Mouse (Mus musculus) heart, embryonic 16.5 days (tissue): ENCODE results near the gene Hus1. TPM values are rescaled to one million over a fixed set of nuclear protein-coding genes. Genes with fewer than 3 reads are reported as not detected.

Experiments
- ATAC-seq: fragments of 200-750 bp; cut with Nextera tagmentation; replicated peaks from 2 replicates; pipeline ENCODE4 v1.8.0; 2017; ENCODE audit warnings: moderate number of reproducible peaks; ENCODE audit not compliant: insufficient read depth, low FRiP score; ENCODE audit errors: extremely low read depth
- H3K27ac ChIP-seq: fragments of 300-500 bp; sonication (generic); 2 replicates; pipeline ENCODE4 v1.5.1; 2014; ENCODE audit warnings: mild to moderate bottlenecking, low read length, control low read depth, moderate library complexity
- H3K27me3 ChIP-seq: fragments of 300-500 bp; sonication (generic); 2 replicates; pipeline ENCODE4 v1.6.1; 2014; ENCODE audit warnings: low read length, mixed read lengths; ENCODE audit not compliant: control insufficient read depth, insufficient read depth
- H3K36me3 ChIP-seq: fragments of 300-500 bp; sonication (generic); 2 replicates; pipeline ENCODE4 v1.6.1; 2014; ENCODE audit not compliant: control insufficient read depth, insufficient read depth
- H3K4me1 ChIP-seq: fragments of 300-500 bp; sonication (generic); 2 replicates; pipeline ENCODE4 v1.6.1; 2014; ENCODE audit warnings: low read length, mixed read lengths; ENCODE audit not compliant: control insufficient read depth, insufficient read depth
- H3K4me2 ChIP-seq: fragments of 300-500 bp; sonication (generic); 2 replicates; pipeline ENCODE4 v1.6.1; 2014; ENCODE audit warnings: low read depth, mild to moderate bottlenecking, control low read depth, low read length
- H3K4me3 ChIP-seq: fragments of 300-500 bp; sonication (generic); 2 replicates; pipeline ENCODE4 v1.5.1; 2014; ENCODE audit warnings: mild to moderate bottlenecking, control low read depth, low read length
- H3K9ac ChIP-seq: fragments of 300-500 bp; sonication (generic); 2 replicates; pipeline ENCODE4 v1.6.1; 2014; ENCODE audit warnings: low read length, control low read depth
- H3K9me3 ChIP-seq: fragments of 300-500 bp; sonication (generic); replicated peaks from 2 replicates; pipeline ENCODE4 v1.6.1; 2016; ENCODE audit warnings: low read length; ENCODE audit not compliant: control insufficient read depth
- WGBS: fragments of 180-500 bp; shearing (Covaris S2); extraction: QIAGEN DNeasy Blood & Tissue Kit; methylation state at CpG from one replicate; pipeline ENCODE4 v1.1.7; 2014; 5-methylcytosine and 5-hydroxymethylcytosine counted together
- polyA plus RNA-seq: library from polyadenylated mRNA; unstranded; fragments of >200 nt; fragmentation: Nextera tagmentation; extraction: Ambion mirVana; gene quantifications from 2 replicates; pipeline ENCODE4 v1.2.1, GENCODE M21; 2015

Hus1 gene
- polyA plus RNA-seq, 1 experiment from 2014 or later = 13.3 TPM

GRCm38 (mm10) chr11:9010416-9010815 lies 575 bp downstream of the Hus1 start:
- Histone ChIP-seq H3K36me3 (peaks cover 16% of the 10 kb centered on the region), H3K4me2 (peak overlapping the region; percentile 89), H3K9ac (peak overlapping the region; percentile 89), H3K27me3 (no peaks in the 10 kb centered on the region), H3K9me3 (no peaks in the 10 kb centered on the region), H3K27ac (peak overlapping the region; percentile 90), H3K4me1 (peaks cover 11% of the 10 kb centered on the region), H3K4me3 (peak overlapping the region; percentile 78)
- peak; percentile 59; the same call in 1 of the 2 replicates for ATAC-seq
- WGBS = 0% methylated on average over 7 of the region's 7 CpGs

DNA sequence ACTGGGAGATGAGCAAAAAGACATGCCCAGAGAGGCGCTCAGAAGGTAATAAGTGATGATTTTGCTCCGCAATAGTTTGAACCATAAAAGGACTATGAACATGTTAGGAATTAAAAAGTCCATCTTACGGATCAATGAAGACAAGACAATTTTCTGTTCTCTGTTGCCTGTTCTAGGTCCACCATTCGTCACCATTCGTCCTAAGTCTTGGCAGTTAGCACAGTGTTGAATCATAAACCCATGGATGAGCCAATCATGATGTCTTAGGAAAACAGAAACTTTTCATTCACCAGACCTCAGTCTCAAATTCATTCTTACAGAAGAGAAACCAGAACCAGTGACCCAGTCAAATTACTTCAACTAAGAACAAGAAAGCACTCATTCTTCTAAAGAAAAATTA lies 2.2 kb downstream of the Hus1 start:
- no peaks in the 10 kb centered on the region for H3K27me3 ChIP-seq
- no peaks in the 10 kb centered on the region for H3K9me3 ChIP-seq
- no peak overlapping the region for H3K4me2 ChIP-seq
- no peak overlapping the region for H3K4me3 ChIP-seq
- 96% methylated on average over 5 of the region's 5 CpGs for WGBS
- ATAC-seq = no peak
- peaks cover 11% of the 10 kb centered on the region for H3K4me1 ChIP-seq
- no peak overlapping the region for H3K27ac ChIP-seq
- no peak overlapping the region for H3K9ac ChIP-seq
- H3K36me3 ChIP-seq = peaks cover 31% of the 10 kb centered on the region

- ATAC-seq = no peak
- Histone ChIP-seq H3K4me2 (no peak overlapping the region), H3K4me3 (no peak overlapping the region), H3K36me3 (peaks cover 19% of the 10 kb centered on the region), H3K9me3 (peaks cover 7% of the 10 kb centered on the region), H3K27me3 (no peaks in the 10 kb centered on the region), H3K4me1 (0 out of 2 replicates have a peak, but pooled peaks cover 2% of the 10 kb centered on the region), H3K27ac (no peak overlapping the region), H3K9ac (no peak overlapping the region)
- WGBS = 65% methylated on average over 4 of the region's 4 CpGs
Measured at GRCm38 (mm10) chr11:8988084-8988483, 22.9 kb downstream of the Hus1 start.

- Histone ChIP-seq H3K4me3 (no peak overlapping the region), H3K4me2 (no peak overlapping the region), H3K36me3 (peaks cover 2% of the 10 kb centered on the region), H3K9ac (no peak overlapping the region), H3K27ac (no peak overlapping the region), H3K27me3 (no peaks in the 10 kb centered on the region), H3K9me3 (no peaks in the 10 kb centered on the region), H3K4me1 (0 out of 2 replicates have a peak, but pooled peaks cover 2% of the 10 kb centered on the region)
- ATAC-seq = 0 out of 2 replicates have a peak, but pooled peaks have one; percentile 44
Measured at GRCm38 (mm10) chr11:8986058-8986457, 24.9 kb downstream of the Hus1 start.

DNA sequence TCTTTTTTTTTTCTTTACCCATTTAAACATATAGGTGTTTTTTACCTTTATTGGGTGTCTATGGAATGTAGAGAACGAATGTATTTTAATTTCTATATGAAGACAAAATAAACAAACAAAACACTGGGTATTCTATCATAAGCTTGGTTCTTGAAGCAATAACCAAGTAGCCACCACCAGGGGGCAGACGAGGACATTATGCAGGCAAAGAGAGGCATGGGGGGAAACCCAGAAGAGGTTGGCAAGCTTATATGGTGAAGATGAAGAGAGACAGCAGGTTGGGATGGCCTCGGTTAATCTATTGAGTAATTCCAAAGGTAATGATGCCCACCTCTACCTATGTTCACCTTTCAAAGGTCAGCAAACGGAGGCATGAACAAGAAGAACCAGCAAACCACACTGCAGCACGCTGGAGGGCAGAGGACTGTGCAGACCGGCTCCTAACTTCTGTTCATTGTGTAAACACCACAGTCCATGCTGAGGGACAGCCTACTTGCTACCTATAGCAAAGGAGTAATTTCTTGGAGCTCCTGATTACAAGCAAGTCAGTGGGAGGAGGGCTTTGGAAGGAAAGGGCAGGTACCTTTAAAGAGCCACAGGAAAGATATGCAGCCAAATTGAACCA lies 27.6 kb downstream of the Hus1 start:
- Histone ChIP-seq H3K4me3 (no peak overlapping the region), H3K9me3 (no peaks in the 10 kb centered on the region), H3K9ac (no peak overlapping the region), H3K4me1 (0 out of 2 replicates have a peak, but pooled peaks cover 2% of the 10 kb centered on the region), H3K27me3 (no peaks in the 10 kb centered on the region), H3K36me3 (no peaks in the 10 kb centered on the region), H3K27ac (no peak overlapping the region), H3K4me2 (no peak overlapping the region)
- WGBS = 41% methylated on average over 6 of the region's 6 CpGs
- ATAC-seq = no peak

DNA sequence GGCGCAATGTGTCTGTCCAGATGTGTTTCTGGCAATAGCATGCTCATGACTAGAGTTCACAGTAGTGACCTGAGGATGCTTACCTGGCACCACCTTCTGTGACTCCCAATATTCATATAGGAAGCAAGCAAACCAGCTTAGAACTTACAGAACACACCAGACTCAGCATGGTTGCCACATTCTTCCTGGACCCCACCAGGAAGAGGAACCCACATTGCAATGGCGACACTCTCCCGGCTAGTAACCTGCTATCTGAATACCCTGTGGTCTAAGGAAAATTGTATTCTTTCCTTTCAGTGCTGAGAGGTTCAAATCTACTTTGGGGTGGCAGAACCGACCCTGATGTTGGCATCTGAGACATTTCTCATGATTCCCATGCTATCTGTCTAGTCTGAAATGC lies 32.8 kb downstream of the Hus1 start:
- H3K27me3 ChIP-seq = no peaks in the 10 kb centered on the region
- 72% methylated on average over 4 of the region's 4 CpGs for WGBS
- H3K4me1 ChIP-seq = no peaks in the 10 kb centered on the region
- H3K4me3 ChIP-seq = no peak overlapping the region
- no peaks in the 10 kb centered on the region for H3K36me3 ChIP-seq
- no peak overlapping the region for H3K9ac ChIP-seq
- H3K4me2 ChIP-seq = no peak overlapping the region
- H3K27ac ChIP-seq = no peak overlapping the region
- no peak for ATAC-seq
- no peaks in the 10 kb centered on the region for H3K9me3 ChIP-seq

DNA sequence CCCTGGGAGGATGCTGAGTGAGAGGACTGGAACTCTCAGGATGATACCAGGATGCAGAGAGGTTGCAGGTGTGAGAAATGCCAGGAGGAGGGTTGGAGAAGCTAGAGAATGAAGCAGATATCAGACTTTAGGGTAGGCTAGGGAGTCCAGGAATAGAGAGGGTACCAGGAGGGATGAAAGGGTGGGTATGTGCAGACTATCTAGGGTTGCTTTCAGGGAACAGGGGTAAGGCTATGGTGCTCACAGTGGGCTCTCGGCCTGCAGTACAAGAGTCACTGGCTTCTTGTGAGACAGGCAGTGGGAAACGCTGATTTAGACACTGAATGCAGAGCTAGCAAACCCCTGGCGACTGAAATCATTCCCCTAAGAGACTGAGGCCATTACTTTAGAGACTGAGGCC lies 37.8 kb downstream of the Hus1 start, which contains the start of gene Pkd1l1:
Gene Pkd1l1, minus strand, starts transcription at position 101 of the 400 bp plus-strand sequence.
- no peaks in the 10 kb centered on the region for H3K27me3 ChIP-seq
- H3K27ac ChIP-seq = no peak within 1 kb of the TSS
- H3K36me3 ChIP-seq = no peaks in the 10 kb centered on the region
- no peak for ATAC-seq
- H3K9me3 ChIP-seq = no peaks in the 10 kb centered on the region
- H3K4me2 ChIP-seq = no peak within 1 kb of the TSS
- H3K4me1 ChIP-seq = no peaks in the 10 kb centered on the region
- H3K4me3 ChIP-seq = no peak within 1 kb of the TSS
- 65% methylated on average over 3 of the region's 3 CpGs for WGBS
- H3K9ac ChIP-seq = no peak within 1 kb of the TSS

DNA sequence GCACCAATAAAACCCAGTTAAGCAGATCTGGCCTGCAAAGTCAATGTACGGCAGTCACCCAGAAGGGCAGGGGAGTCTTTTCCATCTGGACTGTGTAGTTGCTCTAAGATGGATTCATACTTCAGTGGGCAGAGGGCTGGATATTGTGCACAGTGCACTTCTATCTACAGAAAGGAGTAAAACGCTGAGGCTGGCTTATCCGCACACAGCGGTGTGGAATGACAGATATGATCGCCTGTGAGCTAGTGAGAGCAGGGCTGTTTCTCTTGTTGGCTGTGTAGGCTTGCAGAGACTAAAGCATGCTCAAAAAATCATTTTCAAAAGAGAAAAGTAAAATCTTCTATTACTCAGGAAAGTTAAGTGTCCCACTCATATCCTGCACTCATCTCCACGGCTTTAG lies 38.9 kb downstream of the Hus1 start:
- H3K36me3 ChIP-seq = no peaks in the 10 kb centered on the region
- H3K27me3 ChIP-seq = no peaks in the 10 kb centered on the region
- H3K27ac ChIP-seq = no peak overlapping the region
- WGBS = 54% methylated on average over 6 of the region's 6 CpGs
- H3K9ac ChIP-seq = no peak overlapping the region
- ATAC-seq = no peak
- no peaks in the 10 kb centered on the region for H3K9me3 ChIP-seq
- H3K4me2 ChIP-seq = no peak overlapping the region
- H3K4me3 ChIP-seq = no peak overlapping the region
- no peaks in the 10 kb centered on the region for H3K4me1 ChIP-seq

- 62% methylated on average over 9 of the region's 9 CpGs for WGBS
- no peak for ATAC-seq
- Histone ChIP-seq H3K36me3 (no peaks in the 10 kb centered on the region), H3K27me3 (no peaks in the 10 kb centered on the region), H3K4me2 (no peak overlapping the region), H3K4me1 (no peaks in the 10 kb centered on the region), H3K27ac (no peak overlapping the region), H3K4me3 (no peak overlapping the region), H3K9ac (no peak overlapping the region), H3K9me3 (no peaks in the 10 kb centered on the region)
Measured at GRCm38 (mm10) chr11:8970509-8970908, 40.5 kb downstream of the Hus1 start.
